Comparison of ENCODE assay signal across 8 mouse cellular contexts in the genomic region with DNA sequence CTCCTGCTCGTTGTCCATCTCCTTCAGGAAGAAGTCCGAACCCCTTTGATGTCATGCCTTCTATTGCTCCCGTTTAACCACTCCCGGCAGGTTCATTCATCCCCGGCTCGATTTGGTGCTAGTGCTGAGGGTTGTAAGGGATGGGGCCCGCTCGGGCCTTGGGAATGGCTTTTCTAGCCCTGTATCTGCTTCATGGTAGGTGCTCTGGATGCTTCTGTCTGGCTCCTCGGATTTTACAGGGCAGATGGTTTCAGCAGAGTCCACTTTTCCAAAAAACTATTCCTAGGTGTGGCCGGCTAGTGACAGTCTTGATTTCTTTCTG. TPM values are rescaled to one million over a fixed set of nuclear protein-coding genes. Genes with fewer than 3 reads are reported as not detected.
A peak's percentile ranks its signal among the peaks of the same experiment; 100 is the strongest.
DNase-seq lines count a peak whose midpoint lies in the region; ATAC-seq and TF ChIP-seq lines count a peak whose summit lies in the region.

No protein-coding gene starts in this region.

- H3K9me3 ChIP-seq in heart, embryonic 11.5 days (replicated peaks; ENCODE audit: control insufficient read depth, low read length), result no peaks in the 10 kb centered on the region
- H3K9me3 ChIP-seq in ES-E14 (ENCODE audit: control insufficient read depth, insufficient read depth, low read depth, low read length), result no peaks in the 10 kb centered on the region
- H3K9me3 ChIP-seq in forebrain, embryonic 16.5 days (ENCODE audit: control insufficient read depth, low read length), result no peaks in the 10 kb centered on the region
- H3K9me3 ChIP-seq in megakaryocyte, embryonic 14.5 days, result no peaks in the 10 kb centered on the region

- H3K4me3 ChIP-seq in heart, embryonic 11.5 days (ENCODE audit: low read depth, low read length), result peak overlapping the region; percentile 91
- peak overlapping the region; percentile 84 to 92 for H3K4me3 ChIP-seq in ES-E14 (ENCODE audit: insufficient read depth in 1 of 2, low read depth in 1 of 2, low read length in 2 of 2, poor library complexity in 1 of 2, severe bottlenecking in 1 of 2)
- H3K4me3 ChIP-seq in forebrain, embryonic 16.5 days (replicated peaks; ENCODE audit: low read length), result peak overlapping the region; percentile 88
- H3K4me3 ChIP-seq in megakaryocyte, embryonic 14.5 days (replicated peaks), result peak overlapping the region; percentile 100

- peaks cover 8% of the 10 kb centered on the region; the same call in 1 of the 2 replicates for H3K4me1 ChIP-seq in heart, embryonic 11.5 days (ENCODE audit: control insufficient read depth, insufficient read depth, low read length)
- H3K4me1 ChIP-seq in ES-E14 (ENCODE audit: control insufficient read depth in 2 of 2, insufficient read depth in 2 of 2, low read length in 2 of 2, poor library complexity in 1 of 2), result peaks cover 0 to 7% of the 10 kb centered on the region in 2 experiments; a peak in 2 of 4 replicates
- peaks cover 22% of the 10 kb centered on the region for H3K4me1 ChIP-seq in forebrain, embryonic 16.5 days (replicated peaks; ENCODE audit: control insufficient read depth, insufficient read depth, low read length)
- H3K4me1 ChIP-seq in megakaryocyte, embryonic 14.5 days, result peaks cover 42% of the 10 kb centered on the region

- peak overlapping the region; percentile 95 for H3K9ac ChIP-seq in heart, embryonic 11.5 days (ENCODE audit: low read depth, low read length)
- peak overlapping the region; percentile 93 for H3K9ac ChIP-seq in ES-E14 (ENCODE audit: insufficient read depth, low read depth, low read length, poor library complexity, severe bottlenecking)
- H3K9ac ChIP-seq in forebrain, embryonic 16.5 days (replicated peaks; ENCODE audit: low read depth, low read length), result peak overlapping the region; percentile 87

- no peak for DNase-seq in heart, adult 11 months
- DNase-seq in ES-E14 (ENCODE audit: low read depth, low spot score), result no peak
- DNase-seq in adrenal gland, adult (ENCODE audit: inconsistent age in 2 of 2, low spot score in 1 of 2), result no peak
- no peak for DNase-seq in cerebellum, adult 9-10 months
- no peak for DNase-seq in layer of hippocampus, postnatal 25 days (ENCODE audit: extremely low spot score in 1 of 2, low spot score in 1 of 2)

- WGBS in heart, embryonic 11.5 days (ENCODE audit: insufficient replicate concordance), result 2% methylated on average over 10 of the region's 10 CpGs
- WGBS in forebrain, embryonic 16.5 days, result 3% methylated on average over 10 of the region's 10 CpGs

- ATAC-seq in heart, embryonic 11.5 days (replicated peaks; ENCODE audit: insufficient number of reproducible peaks, low FRiP score, low TSS enrichment), result no peak
- peak; percentile 6; the same call in 1 of the 2 replicates for ATAC-seq in forebrain, embryonic 16.5 days

- peak overlapping the region; percentile 74 for H3K27ac ChIP-seq in heart, embryonic 11.5 days (ENCODE audit: low read depth, low read length)
- no peak overlapping the region for H3K27ac ChIP-seq in ES-E14 (ENCODE audit: insufficient read depth, low read depth, low read length, poor library complexity, severe bottlenecking)
- peak overlapping the region; percentile 49; the same call in 1 of the 2 replicates for H3K27ac ChIP-seq in forebrain, embryonic 16.5 days (ENCODE audit: low read length)

- H3K4me2 ChIP-seq in heart, embryonic 11.5 days, result peak overlapping the region; percentile 66
- H3K4me2 ChIP-seq in forebrain, embryonic 16.5 days (ENCODE audit: low read length), result peak overlapping the region; percentile 82

- in situ Hi-C loops in ES-E14 (cut with MboI; ENCODE audit: low sequenced_read_pairs in 2 of 2, unreplicated experiment in 2 of 2), result no loop called here

- H3K36me3 ChIP-seq in heart, embryonic 11.5 days (ENCODE audit: control insufficient read depth, insufficient read depth, low read length), result no peaks in the 10 kb centered on the region
- H3K36me3 ChIP-seq in ES-E14 (ENCODE audit: control insufficient read depth, insufficient read depth, low read length, poor library complexity, severe bottlenecking), result 0 out of 2 replicates have a peak, but pooled peaks cover 2% of the 10 kb centered on the region
- no peaks in the 10 kb centered on the region; the same call in 1 of the 2 replicates for H3K36me3 ChIP-seq in forebrain, embryonic 16.5 days (ENCODE audit: control insufficient read depth, insufficient read depth)
- peaks cover 36% of the 10 kb centered on the region for H3K36me3 ChIP-seq in megakaryocyte, embryonic 14.5 days (replicated peaks; ENCODE audit: low read length)

- H3K27me3 ChIP-seq in heart, embryonic 11.5 days (ENCODE audit: control insufficient read depth, insufficient read depth, low read length), result no peaks in the 10 kb centered on the region
- no peaks in the 10 kb centered on the region for H3K27me3 ChIP-seq in forebrain, embryonic 16.5 days (replicated peaks; ENCODE audit: control insufficient read depth, insufficient read depth, low read length)
- H3K27me3 ChIP-seq in megakaryocyte, embryonic 14.5 days (replicated peaks), result no peaks in the 10 kb centered on the region

TF ChIP-seq in ES-E14, 5 proteins besides CTCF, POLR2A, EP300 and RAD21:
- TF ChIP-seq ZC3H11A (IDR thresholded peaks at IDR 0.05; ENCODE audit: borderline replicate concordance, low read depth, low read length), result no peak
- TF ChIP-seq CHD2 (IDR thresholded peaks at IDR 0.05; ENCODE audit: low read depth, low read length), result no peak
- TF ChIP-seq MAFK (IDR thresholded peaks at IDR 0.05; ENCODE audit: insufficient read depth, low read depth, low read length), result no peak

RNA-seq across cellular contexts. Expression of a gene that starts 0.6 kb away (rescaled TPM):
- polyA plus RNA-seq in heart, embryonic 11.5 days (2014; fragmentation: Nextera tagmentation; extraction: Ambion mirVana), result 186 and 188 TPM in 2 replicates
- total RNA-seq in ES-E14 (2012; rRNA removed), result 81.8 and 113 TPM in 2 replicates
- polyA plus RNA-seq in forebrain, embryonic 16.5 days (2015; fragmentation: Nextera tagmentation; extraction: Ambion mirVana), result 231 and 240 TPM in 2 replicates
- 5.0 and 27.4 TPM in 2 replicates for polyA plus RNA-seq in megakaryocyte, embryonic 14.5 days (2012; ENCODE audit: insufficient read depth, low replicate concordance)
- total RNA-seq in layer of hippocampus, postnatal 25 days (2021), result 100 to 1,000 TPM; 228 to 246 TPM

RNA-seq across cellular contexts. Expression of a gene that starts 4.7 kb away (rescaled TPM):
- 0.41 and 0.57 TPM in 2 replicates for polyA plus RNA-seq in heart, embryonic 11.5 days (2014; fragmentation: Nextera tagmentation; extraction: Ambion mirVana)
- total RNA-seq in ES-E14 (2012; rRNA removed), result 0.45 and 1.0 TPM in 2 replicates
- 0.19 TPM in 1 of 2 replicates, not detected in the other for polyA plus RNA-seq in forebrain, embryonic 16.5 days (2015; fragmentation: Nextera tagmentation; extraction: Ambion mirVana)
- polyA plus RNA-seq in megakaryocyte, embryonic 14.5 days (2012; ENCODE audit: insufficient read depth, low replicate concordance), result not detected in 2 replicates
- under 1 TPM; 0.20 to 0.80 TPM for total RNA-seq in layer of hippocampus, postnatal 25 days (2021)

RNA-seq across cellular contexts. Expression of a gene that starts 18.6 kb away (rescaled TPM):
- 31.2 and 40.9 TPM in 2 replicates for polyA plus RNA-seq in heart, embryonic 11.5 days (2014; fragmentation: Nextera tagmentation; extraction: Ambion mirVana)
- total RNA-seq in ES-E14 (2012; rRNA removed), result 13.2 and 13.9 TPM in 2 replicates
- 78.1 and 82.2 TPM in 2 replicates for polyA plus RNA-seq in forebrain, embryonic 16.5 days (2015; fragmentation: Nextera tagmentation; extraction: Ambion mirVana)
- polyA plus RNA-seq in megakaryocyte, embryonic 14.5 days (2012; ENCODE audit: insufficient read depth, low replicate concordance), result 2.8 and 7.5 TPM in 2 replicates
- total RNA-seq in layer of hippocampus, postnatal 25 days (2021), result 10 to 100 TPM; 47.3 to 52.3 TPM

RNA-seq across cellular contexts. Expression of a gene that starts 33.1 kb away (rescaled TPM):
- 6.7 and 7.2 TPM in 2 replicates for polyA plus RNA-seq in heart, embryonic 11.5 days (2014; fragmentation: Nextera tagmentation; extraction: Ambion mirVana)
- total RNA-seq in ES-E14 (2012; rRNA removed), result 12.6 and 22.0 TPM in 2 replicates
- 1.4 and 1.5 TPM in 2 replicates for polyA plus RNA-seq in forebrain, embryonic 16.5 days (2015; fragmentation: Nextera tagmentation; extraction: Ambion mirVana)
- polyA plus RNA-seq in megakaryocyte, embryonic 14.5 days (2012; ENCODE audit: insufficient read depth, low replicate concordance), result 31.8 and 48.4 TPM in 2 replicates
- 10 to 100 TPM; 16.9 to 21.9 TPM for total RNA-seq in layer of hippocampus, postnatal 25 days (2021)
